Mouse (Mus musculus): ENCODE results near the gene Slc35d3.

DNA sequence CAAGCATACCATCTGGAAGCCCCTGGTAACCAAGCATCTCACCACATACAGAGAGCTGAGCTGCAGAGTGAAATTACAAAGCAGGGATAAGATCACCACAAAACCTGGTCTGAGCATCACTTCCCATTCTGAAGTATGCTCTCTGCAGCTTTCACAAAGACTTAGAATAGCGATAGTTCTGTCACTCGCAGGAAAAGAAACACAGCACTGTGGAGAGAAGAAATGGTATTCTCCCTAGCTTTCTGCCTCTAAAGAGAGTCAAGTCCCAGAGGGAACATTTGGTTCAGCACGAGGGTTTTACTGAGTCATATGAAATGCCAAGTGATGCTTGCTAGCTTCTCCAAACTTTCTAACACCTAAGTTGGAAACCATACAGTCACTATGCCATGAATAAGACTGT is 38.6 kb upstream of the Slc35d3 start:
- TF ChIP-seq POLR2A (IDR thresholded peaks at IDR 0.05; ENCODE audit: control insufficient read depth, low read depth, low read length) (no peak), CTCF (IDR thresholded peaks at IDR 0.05; ENCODE audit: control insufficient read depth, insufficient read depth, insufficient replicate concordance, low read depth, low read length) (no peak)

All from testis, adult 2 months (tissue).